Mouse (Mus musculus) lung, postnatal 36 days (tissue): ENCODE measurements around the gene Myog.

Experiments
- DNase-seq: peaks from one replicate; pipeline ENCODE4 v3.0.0; 2022; ENCODE audit warnings: mixed read lengths

Gene Myog

DNA sequence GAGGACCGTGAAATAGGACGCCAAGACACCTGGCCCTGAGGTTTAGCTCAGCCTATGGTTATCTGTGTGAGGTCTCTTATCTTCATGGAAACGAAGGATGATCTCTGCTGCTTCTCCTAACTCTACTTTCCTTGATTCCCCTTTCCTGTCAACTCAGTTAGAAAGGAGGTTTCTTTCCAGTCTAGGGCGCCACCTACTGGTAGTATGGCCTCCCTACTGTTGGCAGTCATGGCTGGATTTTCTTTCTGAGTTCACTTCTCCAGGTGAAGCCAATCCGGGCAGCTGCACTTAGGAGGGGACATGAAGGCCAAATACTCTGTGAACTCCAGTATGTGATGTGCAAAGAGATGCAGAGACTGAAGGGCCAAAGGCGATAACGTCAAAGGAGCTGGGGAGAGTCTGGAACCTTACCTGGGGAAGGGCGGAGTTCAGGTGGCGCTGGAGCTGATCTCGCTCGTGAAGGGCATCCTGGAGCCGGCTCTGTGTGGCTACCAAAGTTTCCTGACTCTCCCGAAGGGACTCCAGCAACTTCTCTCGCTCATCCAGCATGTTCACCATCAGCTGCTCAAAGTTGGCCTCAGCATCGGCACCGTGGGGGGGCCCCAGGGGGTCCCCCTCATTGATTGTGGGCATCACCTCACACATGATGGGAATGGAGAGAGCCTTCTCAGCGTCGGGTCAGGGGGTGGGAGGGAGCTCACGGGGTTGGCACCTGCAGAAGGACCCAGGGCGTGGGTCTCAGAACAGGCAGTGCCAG lies 42.3 kb downstream of the Myog start:
- peak; percentile 90 for DNase-seq

DNA sequence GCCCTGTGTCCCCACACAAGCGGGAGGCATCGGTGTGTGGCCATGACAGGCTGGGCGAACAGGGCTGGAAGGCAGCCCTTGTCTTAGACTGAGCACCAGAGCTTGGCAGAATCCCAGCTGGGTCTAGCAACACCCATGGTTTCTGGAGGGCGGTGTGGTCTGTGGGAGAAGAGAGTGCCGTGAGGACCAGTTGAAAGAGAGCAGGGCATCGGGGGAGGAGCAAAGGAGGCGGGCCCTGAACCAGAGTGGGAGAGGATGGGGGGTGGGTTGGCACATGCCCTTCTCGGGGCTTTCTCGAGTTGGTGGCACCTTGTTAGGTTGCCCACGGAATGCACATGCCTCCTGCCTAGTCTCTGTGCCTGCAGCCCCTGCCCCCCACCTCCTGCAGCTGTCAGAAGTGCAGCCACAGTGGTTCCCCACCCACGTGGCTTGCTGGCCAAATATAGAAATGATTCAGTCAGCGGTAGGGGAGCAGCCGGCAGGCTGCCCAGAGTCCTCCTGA lies 43.0 kb downstream of the Myog start, which contains the start of gene Ppfia4:
Gene Ppfia4, minus strand, starts transcription at position 159 of the 502 bp plus-strand sequence.
- peak; percentile 19 for DNase-seq

DNA sequence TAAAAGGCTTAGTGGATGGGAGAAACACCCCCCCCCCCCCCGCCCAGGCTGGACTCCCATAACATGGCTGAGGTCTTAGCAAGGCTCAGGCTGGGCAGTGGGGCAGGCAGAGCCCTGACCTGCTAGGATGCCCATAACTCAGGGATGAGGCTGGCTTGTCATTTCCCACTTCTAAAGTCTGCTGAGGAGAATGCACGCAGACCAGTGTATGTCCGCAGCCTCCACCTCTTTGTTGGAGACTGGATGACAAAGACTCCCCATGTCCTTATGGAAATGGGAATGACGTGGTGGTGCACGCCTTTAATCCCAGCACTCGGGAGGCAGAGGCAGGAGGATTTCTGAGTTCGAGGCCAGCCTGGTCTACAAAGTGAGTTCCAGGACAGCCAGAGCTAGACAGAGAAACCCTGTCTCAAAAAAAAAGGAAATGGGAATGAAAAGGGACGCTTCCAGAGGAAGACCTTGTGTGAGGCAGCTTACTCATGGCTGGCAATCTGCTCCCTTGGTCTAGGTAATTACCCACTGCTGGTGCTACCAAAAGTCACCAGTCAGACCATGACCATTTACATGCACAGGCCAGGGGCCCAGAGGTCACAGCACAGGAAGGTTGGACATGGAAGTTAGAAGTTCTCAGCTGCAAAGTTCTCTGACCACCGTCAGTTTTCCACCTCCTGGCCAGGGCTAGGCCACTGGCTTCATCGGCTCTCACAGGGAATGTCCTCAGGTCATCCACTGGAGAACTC lies 43.8 kb downstream of the Myog start:
- DNase-seq: no peak

DNA sequence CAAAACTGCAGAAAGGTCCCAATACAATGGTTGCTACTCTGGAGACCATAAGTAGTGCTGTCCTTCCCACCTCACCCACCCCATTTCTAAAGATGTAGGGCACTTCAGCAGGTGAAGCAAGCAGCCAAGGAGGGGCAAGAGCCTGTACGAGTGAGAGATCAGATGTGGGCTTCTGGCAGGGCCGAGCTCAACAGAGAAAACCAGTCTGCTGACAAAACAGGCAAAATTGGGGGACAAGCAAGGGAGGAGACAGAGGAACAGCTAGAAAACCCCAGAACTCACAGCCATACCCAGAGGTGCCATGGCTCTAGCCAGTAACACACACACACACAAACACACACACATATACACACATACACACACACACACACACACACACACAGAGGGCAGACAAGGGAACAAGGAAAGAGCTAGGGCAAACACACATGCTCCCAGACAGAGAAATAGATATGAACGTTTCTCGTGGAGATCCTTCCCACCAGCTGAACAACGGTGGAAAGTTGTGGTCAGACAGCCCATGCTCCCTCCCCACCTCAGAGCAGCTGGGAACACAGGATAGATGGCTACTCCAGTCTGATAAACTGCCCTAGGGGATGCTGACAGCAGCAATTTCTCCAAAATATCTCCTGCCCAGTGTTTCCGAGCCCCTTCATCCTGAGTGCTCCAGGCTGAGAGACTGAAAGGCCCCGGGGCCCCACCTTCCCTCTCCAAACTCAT lies 44.5 kb downstream of the Myog start:
- DNase-seq: no peak

DNA sequence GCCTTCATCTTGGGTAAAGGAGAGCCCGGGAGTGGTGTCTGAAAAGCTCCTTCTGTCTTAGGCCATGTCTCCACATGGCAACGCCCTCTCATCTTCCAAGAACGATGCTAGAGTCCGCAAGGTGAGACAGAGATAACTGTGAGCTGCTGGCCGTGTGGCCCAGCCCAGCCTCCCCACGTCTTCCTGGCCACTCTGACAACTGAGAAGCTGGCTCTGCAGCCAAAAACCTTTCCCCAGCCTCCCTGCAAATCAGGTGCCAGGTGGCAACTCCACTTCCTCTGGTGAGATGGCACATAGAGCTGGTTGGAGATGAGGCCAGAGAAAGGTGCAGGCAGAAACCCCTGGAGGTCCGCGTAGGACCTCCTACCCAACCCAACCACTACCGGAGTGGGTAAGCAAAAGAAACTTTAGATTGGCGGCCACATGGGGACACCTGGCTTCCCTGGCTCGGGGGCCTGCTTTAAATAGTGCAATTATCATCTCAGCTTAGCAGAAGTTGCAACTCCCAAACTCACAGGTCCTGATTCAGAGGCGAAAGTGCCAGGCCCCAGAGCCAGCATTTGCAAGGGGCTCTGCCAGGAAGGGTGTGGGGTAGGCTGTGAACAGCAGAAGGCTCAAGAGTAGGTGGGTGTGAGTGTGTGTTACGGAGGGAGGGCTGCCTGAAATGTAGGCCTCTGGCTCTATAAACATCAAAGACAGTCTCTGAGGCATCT lies 45.6 kb downstream of the Myog start:
- DNase-seq: no peak

DNA sequence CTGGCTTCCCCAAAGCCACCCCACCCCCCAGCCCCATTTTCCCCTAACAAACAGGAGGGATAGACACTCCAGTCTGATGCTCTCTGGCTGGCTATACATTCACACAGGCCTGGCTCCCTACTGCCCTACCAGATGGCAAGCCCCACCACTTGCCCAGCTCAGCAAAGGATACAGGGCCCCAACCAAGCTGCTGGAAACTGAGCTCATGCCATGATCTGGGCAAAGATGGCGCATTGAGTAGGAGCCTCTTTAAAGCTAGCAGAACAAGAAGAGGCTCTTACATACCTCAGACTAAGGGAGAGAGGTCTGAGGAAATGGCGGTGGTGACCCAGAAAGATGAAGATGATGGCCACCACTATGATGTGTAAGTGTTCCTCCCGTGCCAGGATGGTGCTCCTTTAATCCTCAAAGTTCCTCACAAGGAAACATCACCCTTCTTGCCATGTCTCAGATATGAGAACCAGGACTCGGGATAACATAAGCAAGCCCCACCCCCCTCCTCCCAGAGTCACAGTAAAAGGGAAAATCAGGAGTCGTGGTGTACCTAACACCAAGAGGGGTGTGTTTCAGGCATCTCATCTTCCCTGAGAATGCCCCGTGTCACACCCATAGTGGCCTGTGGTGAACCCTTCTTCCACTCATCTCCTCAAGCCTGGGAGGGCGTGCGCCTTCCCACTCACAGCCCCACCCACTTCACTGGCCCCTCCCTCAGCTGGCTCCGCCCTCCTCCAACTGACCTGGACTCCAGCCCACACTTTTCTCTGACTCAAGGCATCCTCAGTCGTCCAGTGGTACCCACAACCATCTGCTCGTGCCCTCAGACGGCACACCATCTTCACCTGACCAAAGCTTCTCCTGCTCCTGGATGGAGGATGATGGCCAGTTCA lies 46.4 kb downstream of the Myog start:
- DNase-seq: no peak

DNA sequence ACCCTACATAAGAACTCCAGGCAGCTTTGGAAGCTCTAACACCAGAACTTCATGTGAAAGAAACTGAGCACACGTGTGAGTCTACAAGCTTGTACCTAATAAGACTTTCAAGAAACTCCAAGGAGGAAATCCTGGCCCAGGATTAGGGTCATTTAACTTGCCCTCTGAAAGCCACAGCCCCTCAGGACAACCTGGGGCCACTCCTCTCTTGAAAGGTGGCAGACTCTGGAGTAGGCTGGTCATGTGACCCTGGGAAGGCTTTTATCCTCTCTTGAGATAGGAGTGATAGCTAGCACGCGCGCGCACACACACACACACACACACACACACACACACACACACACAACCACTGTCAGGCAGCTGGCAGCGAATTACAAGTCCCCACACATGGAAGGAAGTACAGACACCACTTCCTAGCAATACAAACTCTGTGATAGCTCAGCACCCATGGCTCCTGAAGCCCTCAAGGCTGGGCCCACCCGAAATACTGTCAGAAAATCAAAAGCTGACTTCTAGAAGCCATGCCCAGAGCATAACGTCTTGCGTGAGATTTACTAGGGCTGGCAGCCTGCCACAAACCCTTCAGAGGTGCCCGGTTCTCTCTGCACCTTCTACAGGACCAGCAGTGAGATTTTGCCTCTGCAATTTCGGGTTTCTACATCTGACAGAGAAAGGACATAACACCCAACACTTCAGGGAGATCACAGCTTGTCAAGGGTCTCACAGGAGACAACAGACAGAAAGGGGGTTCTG lies 47.3 kb downstream of the Myog start:
- peak; percentile 7 for DNase-seq

DNA sequence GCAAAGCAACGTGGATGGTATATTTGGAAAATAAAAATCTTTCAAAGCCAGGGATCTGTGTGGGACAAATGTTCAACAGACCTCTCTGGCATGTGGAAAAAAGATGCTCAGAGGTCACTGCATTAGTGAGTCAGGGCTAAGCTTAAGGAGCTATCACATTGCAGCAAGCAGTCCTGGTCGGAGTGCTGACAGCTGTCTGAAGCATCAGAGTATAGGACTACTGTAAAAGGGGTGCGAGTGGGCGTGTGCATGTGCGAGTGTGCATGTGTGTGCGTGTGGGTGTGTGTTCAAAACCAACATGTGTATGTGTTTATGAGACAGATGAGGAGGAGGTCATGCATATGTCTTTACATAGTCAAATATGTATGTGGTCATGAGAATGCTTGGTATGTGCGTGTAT lies 49.4 kb downstream of the Myog start:
- no peak for DNase-seq

DNA sequence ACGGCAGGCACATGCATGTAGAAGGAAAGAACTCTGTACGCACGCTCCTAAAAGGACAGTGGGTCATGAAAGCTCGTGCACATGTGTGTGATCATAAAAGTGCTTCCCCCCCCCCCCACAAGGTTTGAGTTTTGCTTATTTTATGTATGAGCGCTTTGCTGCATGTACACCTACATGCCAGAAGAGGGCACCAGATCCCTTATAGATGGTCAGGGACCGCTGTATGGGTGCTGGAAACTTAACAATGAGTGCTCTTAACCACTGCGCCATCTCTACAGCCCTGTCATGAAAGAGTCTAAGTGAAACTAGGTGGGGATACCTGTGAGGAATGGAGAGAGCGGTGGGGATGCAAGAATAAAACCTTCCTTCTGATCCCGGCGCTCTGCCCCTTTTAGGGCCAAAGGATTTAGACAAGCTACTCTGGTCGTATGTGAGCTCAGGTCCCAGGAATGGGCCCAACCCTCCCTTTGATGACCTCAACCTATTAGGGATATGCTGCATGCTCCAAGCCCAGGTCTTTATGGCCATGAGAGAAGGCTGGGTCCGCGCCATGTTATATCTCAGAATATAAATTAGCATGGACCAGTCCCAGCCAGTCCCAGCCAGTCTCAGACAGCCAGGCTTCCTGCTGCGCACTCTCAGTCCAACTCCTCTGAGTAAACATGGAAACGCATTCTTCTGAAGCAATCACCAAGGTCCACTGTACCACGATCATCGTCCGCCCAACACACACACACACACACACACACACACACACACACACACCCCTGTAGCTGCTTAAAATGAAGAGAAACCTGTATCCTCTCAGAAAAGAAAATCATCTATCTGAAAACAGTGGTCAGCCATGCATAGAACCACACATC lies 50.2 kb downstream of the Myog start:
- DNase-seq: no peak

DNA sequence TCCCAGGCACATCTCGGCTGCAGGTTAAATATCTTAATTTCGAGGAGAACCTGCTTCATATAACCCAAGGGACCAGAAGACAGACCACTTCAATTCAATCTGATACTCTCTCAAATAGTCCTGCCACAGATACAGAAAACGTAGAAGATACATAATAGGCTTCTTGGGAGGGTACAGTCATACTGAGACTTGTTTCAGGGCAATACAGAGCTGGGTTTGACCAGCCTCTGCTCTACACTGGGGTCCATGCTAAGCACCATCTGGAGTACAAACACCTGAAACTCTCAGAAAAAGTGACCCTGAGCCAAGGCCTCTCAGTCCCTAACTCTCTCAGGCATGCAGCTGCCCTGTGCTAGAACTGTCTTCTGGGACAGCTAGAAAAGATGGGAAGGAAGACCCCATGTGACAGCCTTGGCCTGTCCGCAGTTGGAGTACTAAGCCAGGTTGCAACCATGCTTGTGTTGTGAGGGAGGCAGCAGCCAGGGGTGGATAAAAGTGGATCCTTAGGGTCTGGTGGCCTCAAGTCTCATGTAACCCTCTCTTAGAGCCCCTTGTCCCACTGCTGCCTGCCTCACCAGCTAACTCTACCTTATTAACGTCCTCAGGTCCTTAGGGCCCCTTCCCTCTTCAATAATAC lies 52.0 kb downstream of the Myog start:
- DNase-seq: no peak
